ENCODE assay signal across 9 mouse cellular contexts in the genomic region with DNA sequence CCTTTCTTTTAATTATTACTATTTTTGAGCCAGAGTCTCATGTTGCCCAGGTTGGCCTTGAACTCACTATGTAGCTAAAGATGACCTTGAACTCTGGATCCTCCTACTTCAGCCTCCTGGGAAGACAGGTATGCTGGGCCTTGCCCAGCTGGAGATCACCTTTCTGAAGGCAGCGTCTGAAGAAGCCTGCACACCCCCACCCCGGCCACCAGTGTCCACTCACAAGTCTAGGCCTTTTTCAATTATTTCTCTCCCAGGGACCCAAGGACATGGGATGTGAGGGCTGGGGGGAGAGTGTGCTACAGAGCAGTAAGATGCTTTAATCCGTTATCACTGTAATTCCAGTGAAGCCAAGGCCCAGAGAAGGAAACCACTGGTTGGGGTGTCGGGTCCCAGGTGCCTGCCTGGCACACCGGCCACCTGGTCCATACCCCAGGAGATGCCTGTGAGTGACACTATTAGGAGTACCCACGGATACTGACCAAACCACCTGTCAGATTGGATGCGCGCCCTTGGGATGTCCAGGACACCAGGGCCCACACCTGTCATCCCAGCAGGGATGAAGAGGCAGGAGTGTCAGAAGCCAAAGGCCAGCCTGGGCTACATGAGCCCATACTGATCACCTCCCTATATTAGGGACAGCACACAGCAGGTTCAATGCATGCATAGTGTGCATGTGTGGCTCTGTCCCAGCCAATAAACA. TPM values are rescaled to one million over a fixed set of nuclear protein-coding genes. Genes with fewer than 3 reads are reported as not detected.
DNase-seq lines count a peak whose midpoint lies in the region; ATAC-seq and TF ChIP-seq lines count a peak whose summit lies in the region.
"Had no signal": no experiment of that assay in that cellular context is flagged by ENCODE, and none has a peak within 500 bp of the region (broad histone marks: within the 10 kb centered on the region; RNA-seq: fewer than 3 reads in every experiment).

No protein-coding gene starts in this region.

- peaks cover 62% of the 10 kb centered on the region for H3K4me1 ChIP-seq in forebrain, embryonic 10.5 days
- H3K4me1 ChIP-seq in forebrain, embryonic 11.5 days (replicated peaks; ENCODE audit: control insufficient read depth, insufficient read depth, low read length) = peaks cover 20% of the 10 kb centered on the region
- H3K4me1 ChIP-seq in midbrain, embryonic 11.5 days (ENCODE audit: control insufficient read depth, insufficient read depth, low read length) = peaks cover 10% of the 10 kb centered on the region
- peaks cover 48% of the 10 kb centered on the region for H3K4me1 ChIP-seq in midbrain, embryonic 16.5 days (ENCODE audit: control insufficient read depth, insufficient read depth, low read length)
- peaks cover 35% of the 10 kb centered on the region for H3K4me1 ChIP-seq in cerebellum, adult 2 months (ENCODE audit: control insufficient read depth, insufficient read depth, low read length)
- H3K4me1 ChIP-seq in midbrain, embryonic 15.5 days = peaks cover 61% of the 10 kb centered on the region

- H3K9me3 ChIP-seq in forebrain, embryonic 10.5 days = no peaks in the 10 kb centered on the region
- H3K9me3 ChIP-seq in forebrain, embryonic 11.5 days (ENCODE audit: control insufficient read depth, low read length) = no peaks in the 10 kb centered on the region
- no peaks in the 10 kb centered on the region for H3K9me3 ChIP-seq in midbrain, embryonic 11.5 days (ENCODE audit: control insufficient read depth, low read length)
- no peaks in the 10 kb centered on the region for H3K9me3 ChIP-seq in midbrain, embryonic 16.5 days (replicated peaks; ENCODE audit: control insufficient read depth, low read length, poor library complexity, severe bottlenecking)
- H3K9me3 ChIP-seq in midbrain, embryonic 15.5 days = no peaks in the 10 kb centered on the region

- ATAC-seq in forebrain, embryonic 11.5 days (replicated peaks; ENCODE audit: low FRiP score) = no peak
- no peak for ATAC-seq in midbrain, embryonic 11.5 days (ENCODE audit: low FRiP score)
- ATAC-seq in midbrain, embryonic 16.5 days = no peak
- no peak for ATAC-seq in midbrain, embryonic 15.5 days (replicated peaks)

- TF ChIP-seq CTCF in cerebellum, adult 2 months (IDR thresholded peaks at IDR 0.05; ENCODE audit: borderline replicate concordance, insufficient read depth, low read depth, low read length) = no peak
- TF ChIP-seq CTCF in layer of hippocampus, adult 2 months (conservative IDR thresholded peaks at IDR 0.05) = no peak

- no peak overlapping the region for H3K4me3 ChIP-seq in forebrain, embryonic 10.5 days
- H3K4me3 ChIP-seq in forebrain, embryonic 11.5 days (ENCODE audit: low read depth, low read length) = no peak overlapping the region
- no peak overlapping the region for H3K4me3 ChIP-seq in midbrain, embryonic 11.5 days (ENCODE audit: low read depth, low read length)
- no peak overlapping the region for H3K4me3 ChIP-seq in midbrain, embryonic 16.5 days (ENCODE audit: low read depth, low read length)
- no peak overlapping the region for H3K4me3 ChIP-seq in cerebellum, adult 2 months (replicated peaks; ENCODE audit: insufficient read depth, low read depth, low read length)
- H3K4me3 ChIP-seq in layer of hippocampus, adult 2 months = no peak overlapping the region
- H3K4me3 ChIP-seq in midbrain, embryonic 15.5 days = no peak overlapping the region

- H3K36me3 ChIP-seq in forebrain, embryonic 10.5 days (replicated peaks) = no peaks in the 10 kb centered on the region
- H3K36me3 ChIP-seq in forebrain, embryonic 11.5 days (ENCODE audit: control insufficient read depth, insufficient read depth, low read length) = no peaks in the 10 kb centered on the region
- H3K36me3 ChIP-seq in midbrain, embryonic 11.5 days (ENCODE audit: control insufficient read depth, insufficient read depth, low read length) = no peaks in the 10 kb centered on the region
- no peaks in the 10 kb centered on the region for H3K36me3 ChIP-seq in midbrain, embryonic 16.5 days (ENCODE audit: control insufficient read depth, insufficient read depth, low read length)
- H3K36me3 ChIP-seq in midbrain, embryonic 15.5 days (replicated peaks) = no peaks in the 10 kb centered on the region

- peak; percentile 14 for DNase-seq in forebrain, embryonic 10.5 days (ENCODE audit: extremely low spot score, low spot score)
- no peak for DNase-seq in forebrain, embryonic 11.5 days (ENCODE audit: low spot score)
- DNase-seq in midbrain, embryonic 11.5 days (ENCODE audit: low spot score, missing footprints) = peak; percentile 79
- DNase-seq in cerebellum, adult 2 months = peak; percentile 75 to 80
- DNase-seq in layer of hippocampus, adult 2 months (ENCODE audit: low spot score in 2 of 2) = no peak
- no peak for DNase-seq in retina, postnatal 1 day

- H3K9ac ChIP-seq in forebrain, embryonic 11.5 days (ENCODE audit: low read length) = no peak overlapping the region
- no peak overlapping the region for H3K9ac ChIP-seq in midbrain, embryonic 11.5 days (ENCODE audit: low read length)
- H3K9ac ChIP-seq in midbrain, embryonic 16.5 days (ENCODE audit: low read depth, low read length) = no peak overlapping the region
- no peak overlapping the region for H3K9ac ChIP-seq in midbrain, embryonic 15.5 days

- 78% methylated on average over 8 of the region's 8 CpGs for WGBS in forebrain, embryonic 10.5 days
- 73% methylated on average over 8 of the region's 8 CpGs for WGBS in forebrain, embryonic 11.5 days
- WGBS in midbrain, embryonic 11.5 days = 73% methylated on average over 8 of the region's 8 CpGs
- WGBS in midbrain, embryonic 16.5 days = 73% methylated on average over 8 of the region's 8 CpGs
- WGBS in cerebellum, adult 2 months = 17% methylated on average over 8 of the region's 8 CpGs
- WGBS in midbrain, embryonic 15.5 days = 75% methylated on average over 8 of the region's 8 CpGs

- no peak for TF ChIP-seq POLR2A in cerebellum, adult 2 months (IDR thresholded peaks at IDR 0.05; ENCODE audit: borderline replicate concordance, insufficient read depth, low read length)

- H3K4me2 ChIP-seq in forebrain, embryonic 11.5 days (ENCODE audit: low read depth, low read length, severe bottlenecking) = no peak overlapping the region
- no peak overlapping the region for H3K4me2 ChIP-seq in midbrain, embryonic 11.5 days
- no peak overlapping the region for H3K4me2 ChIP-seq in midbrain, embryonic 16.5 days (ENCODE audit: low read length)
- no peak overlapping the region for H3K4me2 ChIP-seq in midbrain, embryonic 15.5 days

- H3K27me3 ChIP-seq in forebrain, embryonic 10.5 days (ENCODE audit: poor library complexity, severe bottlenecking) = peaks cover 90% of the 10 kb centered on the region
- peaks cover 48% of the 10 kb centered on the region for H3K27me3 ChIP-seq in forebrain, embryonic 11.5 days (ENCODE audit: control insufficient read depth, insufficient read depth, low read length)
- peaks cover 64% of the 10 kb centered on the region for H3K27me3 ChIP-seq in midbrain, embryonic 11.5 days (ENCODE audit: control insufficient read depth, insufficient read depth, low read length)
- peaks cover 14% of the 10 kb centered on the region for H3K27me3 ChIP-seq in midbrain, embryonic 16.5 days (ENCODE audit: control insufficient read depth, insufficient read depth, low read depth, low read length)
- H3K27me3 ChIP-seq in cerebellum, adult 2 months (ENCODE audit: control insufficient read depth, insufficient read depth, low read length) = no peaks in the 10 kb centered on the region
- H3K27me3 ChIP-seq in midbrain, embryonic 15.5 days (replicated peaks) = peaks cover 4% of the 10 kb centered on the region

- no peak overlapping the region for H3K27ac ChIP-seq in forebrain, embryonic 10.5 days
- no peak overlapping the region for H3K27ac ChIP-seq in forebrain, embryonic 11.5 days (ENCODE audit: low read depth, low read length)
- no peak overlapping the region for H3K27ac ChIP-seq in midbrain, embryonic 11.5 days (ENCODE audit: low read depth, low read length)
- no peak overlapping the region for H3K27ac ChIP-seq in midbrain, embryonic 16.5 days (ENCODE audit: low read length)
- H3K27ac ChIP-seq in cerebellum, adult 2 months (ENCODE audit: insufficient read depth, low read length) = 0 out of 2 replicates have a peak overlapping the region, but pooled peaks have one; percentile 71
- peak overlapping the region; percentile 95; the same call in 1 of the 2 replicates for H3K27ac ChIP-seq in layer of hippocampus, adult 2 months
- H3K27ac ChIP-seq in midbrain, embryonic 15.5 days = no peak overlapping the region

RNA-seq across cellular contexts. Expression of a gene that starts 27.5 kb away (rescaled TPM):
- 7.3 and 8.6 TPM in 2 replicates for polyA plus RNA-seq in forebrain, embryonic 10.5 days (2016; fragmentation: Nextera tagmentation; extraction: Ambion mirVana)
- 10.5 and 10.8 TPM in 2 replicates for polyA plus RNA-seq in forebrain, embryonic 11.5 days (2014; fragmentation: Nextera tagmentation; extraction: Ambion mirVana)
- polyA plus RNA-seq in midbrain, embryonic 11.5 days (2014; fragmentation: Nextera tagmentation; extraction: Ambion mirVana) = 6.6 and 6.9 TPM in 2 replicates
- polyA plus RNA-seq in midbrain, embryonic 16.5 days (2015; fragmentation: Nextera tagmentation; extraction: Ambion mirVana) = 15.4 and 17.2 TPM in 2 replicates
- 103 and 108 TPM in 2 replicates for polyA plus RNA-seq in cerebellum, adult 2 months (2012; rRNA removed)
- total RNA-seq in layer of hippocampus, adult 2 months (2021) = 10 to 100 TPM; 60.0 to 60.1 TPM
- 18.1 and 22.8 TPM in 2 replicates for polyA plus RNA-seq in midbrain, embryonic 15.5 days (2015; fragmentation: Nextera tagmentation; extraction: Ambion mirVana)

RNA-seq across cellular contexts. Expression of a gene that starts 35.1 kb away (rescaled TPM):
- 1.6 and 1.9 TPM in 2 replicates for polyA plus RNA-seq in forebrain, embryonic 10.5 days (2016; fragmentation: Nextera tagmentation; extraction: Ambion mirVana)
- 2.8 and 3.3 TPM in 2 replicates for polyA plus RNA-seq in forebrain, embryonic 11.5 days (2014; fragmentation: Nextera tagmentation; extraction: Ambion mirVana)
- 2.3 and 2.7 TPM in 2 replicates for polyA plus RNA-seq in midbrain, embryonic 11.5 days (2014; fragmentation: Nextera tagmentation; extraction: Ambion mirVana)
- polyA plus RNA-seq in midbrain, embryonic 16.5 days (2015; fragmentation: Nextera tagmentation; extraction: Ambion mirVana) = 1.2 and 1.4 TPM in 2 replicates
- polyA plus RNA-seq in cerebellum, adult 2 months (2012; rRNA removed) = 1.2 and 1.7 TPM in 2 replicates
- 1 to 10 TPM; 1.9 to 2.1 TPM for total RNA-seq in layer of hippocampus, adult 2 months (2021)
- 1.4 and 1.6 TPM in 2 replicates for polyA plus RNA-seq in midbrain, embryonic 15.5 days (2015; fragmentation: Nextera tagmentation; extraction: Ambion mirVana)

RNA-seq across cellular contexts. Expression of a gene that starts 39.1 kb away (rescaled TPM):
- polyA plus RNA-seq in forebrain, embryonic 10.5 days (2016; fragmentation: Nextera tagmentation; extraction: Ambion mirVana) = 0.78 and 1.4 TPM in 2 replicates
- 1.1 and 3.0 TPM in 2 replicates for polyA plus RNA-seq in forebrain, embryonic 11.5 days (2014; fragmentation: Nextera tagmentation; extraction: Ambion mirVana)
- polyA plus RNA-seq in midbrain, embryonic 11.5 days (2014; fragmentation: Nextera tagmentation; extraction: Ambion mirVana) = 0.20 and 0.47 TPM in 2 replicates
- 2.3 and 3.3 TPM in 2 replicates for polyA plus RNA-seq in midbrain, embryonic 16.5 days (2015; fragmentation: Nextera tagmentation; extraction: Ambion mirVana)
- 10.7 and 13.8 TPM in 2 replicates for polyA plus RNA-seq in cerebellum, adult 2 months (2012; rRNA removed)
- total RNA-seq in layer of hippocampus, adult 2 months (2021) = 1 to 10 TPM; 5.5 to 8.1 TPM
- polyA plus RNA-seq in midbrain, embryonic 15.5 days (2015; fragmentation: Nextera tagmentation; extraction: Ambion mirVana) = 2.7 and 3.3 TPM in 2 replicates
- total RNA-seq: neutrophil, adult 5-6 weeks had no signal

RNA-seq across cellular contexts. Expression of a gene that starts 43.7 kb away (rescaled TPM):
- polyA plus RNA-seq in forebrain, embryonic 10.5 days (2016; fragmentation: Nextera tagmentation; extraction: Ambion mirVana) = 2.6 and 3.1 TPM in 2 replicates
- polyA plus RNA-seq in forebrain, embryonic 11.5 days (2014; fragmentation: Nextera tagmentation; extraction: Ambion mirVana) = 3.0 and 3.5 TPM in 2 replicates
- polyA plus RNA-seq in midbrain, embryonic 11.5 days (2014; fragmentation: Nextera tagmentation; extraction: Ambion mirVana) = 2.7 and 2.9 TPM in 2 replicates
- polyA plus RNA-seq in midbrain, embryonic 16.5 days (2015; fragmentation: Nextera tagmentation; extraction: Ambion mirVana) = 6.1 and 8.2 TPM in 2 replicates
- 10.2 and 10.8 TPM in 2 replicates for polyA plus RNA-seq in cerebellum, adult 2 months (2012; rRNA removed)
- total RNA-seq in layer of hippocampus, adult 2 months (2021) = 1 to 10 TPM; 4.4 to 6.1 TPM
- polyA plus RNA-seq in midbrain, embryonic 15.5 days (2015; fragmentation: Nextera tagmentation; extraction: Ambion mirVana) = 8.4 and 9.3 TPM in 2 replicates

RNA-seq across cellular contexts. Expression of a gene that starts 43.7 kb away (rescaled TPM):
- polyA plus RNA-seq in forebrain, embryonic 10.5 days (2016; fragmentation: Nextera tagmentation; extraction: Ambion mirVana) = 96.8 and 97.9 TPM in 2 replicates
- 61.0 and 66.3 TPM in 2 replicates for polyA plus RNA-seq in forebrain, embryonic 11.5 days (2014; fragmentation: Nextera tagmentation; extraction: Ambion mirVana)
- 43.3 and 53.7 TPM in 2 replicates for polyA plus RNA-seq in midbrain, embryonic 11.5 days (2014; fragmentation: Nextera tagmentation; extraction: Ambion mirVana)
- polyA plus RNA-seq in midbrain, embryonic 16.5 days (2015; fragmentation: Nextera tagmentation; extraction: Ambion mirVana) = 77.5 and 86.2 TPM in 2 replicates
- 87.7 and 93.1 TPM in 2 replicates for polyA plus RNA-seq in cerebellum, adult 2 months (2012; rRNA removed)
- total RNA-seq in layer of hippocampus, adult 2 months (2021) = 10 to 100 TPM; 75.9 to 79.7 TPM
- polyA plus RNA-seq in midbrain, embryonic 15.5 days (2015; fragmentation: Nextera tagmentation; extraction: Ambion mirVana) = 90.4 and 92.6 TPM in 2 replicates

Comparison
In these comparisons a context has a peak if more than half of its experiments do, and no peak if none do; other contexts are left out.
1. DNase-seq: peak in forebrain, embryonic 10.5 days (single experiment), midbrain, embryonic 11.5 days (single experiment) and cerebellum, adult 2 months (2 of 2); none in forebrain, embryonic 11.5 days (single experiment), layer of hippocampus, adult 2 months (0 of 2) and retina, postnatal 1 day (single experiment).
2. H3K27ac ChIP-seq: peak in cerebellum, adult 2 months (single experiment) and layer of hippocampus, adult 2 months (single experiment); none in forebrain, embryonic 10.5 days (single experiment), forebrain, embryonic 11.5 days (single experiment), midbrain, embryonic 11.5 days (single experiment), midbrain, embryonic 16.5 days (single experiment) and midbrain, embryonic 15.5 days (single experiment).